Mouse (Mus musculus): ENCODE measurements around the gene Fam208a.
A peak's percentile ranks its signal among the peaks of the same experiment; 100 is the strongest.

Gene Fam208a

GRCm38 (mm10) chr14:27420816-27421215 is 7.8 kb upstream of the Fam208a start:
- no peak for DNase-seq (ENCODE audit: low spot score)

GRCm38 (mm10) chr14:27422301-27422700 is 6.3 kb upstream of the Fam208a start:
- DNase-seq (ENCODE audit: low spot score), result no peak

GRCm38 (mm10) chr14:27428973-27429711 is 508 bp downstream of the Fam208a start:
- peak; percentile 79 for DNase-seq (ENCODE audit: low spot score)

DNA sequence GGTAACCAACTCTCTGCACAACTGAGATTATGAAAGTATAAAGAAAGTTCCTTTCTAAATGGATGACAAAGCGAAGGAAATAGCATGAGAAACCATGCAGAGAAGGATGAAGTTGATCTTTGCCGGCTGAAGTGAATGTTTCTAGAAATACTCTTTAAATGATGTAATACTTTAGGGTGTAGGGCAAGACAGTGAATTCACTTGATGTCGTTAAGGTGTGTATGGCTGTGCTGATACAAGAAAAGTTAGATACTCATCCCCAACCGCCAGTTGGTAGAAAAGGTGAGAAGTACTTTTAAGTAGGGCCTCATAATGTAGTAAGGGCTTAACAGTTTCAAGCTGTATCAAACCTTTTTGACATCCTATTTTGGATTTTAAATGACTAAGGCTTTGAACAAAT is 1.6 kb downstream of the Fam208a start:
- peak; percentile 9 for DNase-seq (ENCODE audit: low spot score)

DNA sequence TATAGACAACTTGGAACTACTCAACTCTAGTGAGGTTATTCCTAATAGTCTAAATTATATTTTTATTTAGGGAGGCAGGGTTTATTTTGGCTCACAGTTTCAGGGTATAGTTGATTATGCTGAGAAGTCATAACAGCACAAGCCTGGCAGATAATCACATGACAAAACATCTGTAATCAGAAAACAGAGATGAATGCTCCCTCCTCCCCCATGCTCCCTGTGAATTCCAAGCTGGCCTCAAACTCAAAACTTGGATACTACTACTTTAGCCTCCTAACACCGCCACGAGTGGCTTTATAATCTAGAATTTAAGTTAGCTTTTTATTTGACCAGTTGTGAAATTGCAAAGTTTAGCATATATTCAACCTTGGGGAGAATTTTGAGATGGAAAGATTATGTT is 3.4 kb downstream of the Fam208a start:
- no peak for DNase-seq (ENCODE audit: low spot score)

GRCm38 (mm10) chr14:27436116-27436515 is 7.5 kb downstream of the Fam208a start:
- no peak for DNase-seq (ENCODE audit: low spot score)

- no peak for DNase-seq (ENCODE audit: low spot score)
Observed at GRCm38 (mm10) chr14:27436826-27437225, 8.2 kb downstream of the Fam208a start.

GRCm38 (mm10) chr14:27440921-27441320 is 12.3 kb downstream of the Fam208a start:
- peak; percentile 46 for DNase-seq (ENCODE audit: low spot score)

- no peak for DNase-seq (ENCODE audit: low spot score)
Observed at GRCm38 (mm10) chr14:27444851-27445281, 16.2 kb downstream of the Fam208a start.

- DNase-seq (ENCODE audit: low spot score), result no peak
Observed at GRCm38 (mm10) chr14:27446963-27447362, 18.3 kb downstream of the Fam208a start.

DNA sequence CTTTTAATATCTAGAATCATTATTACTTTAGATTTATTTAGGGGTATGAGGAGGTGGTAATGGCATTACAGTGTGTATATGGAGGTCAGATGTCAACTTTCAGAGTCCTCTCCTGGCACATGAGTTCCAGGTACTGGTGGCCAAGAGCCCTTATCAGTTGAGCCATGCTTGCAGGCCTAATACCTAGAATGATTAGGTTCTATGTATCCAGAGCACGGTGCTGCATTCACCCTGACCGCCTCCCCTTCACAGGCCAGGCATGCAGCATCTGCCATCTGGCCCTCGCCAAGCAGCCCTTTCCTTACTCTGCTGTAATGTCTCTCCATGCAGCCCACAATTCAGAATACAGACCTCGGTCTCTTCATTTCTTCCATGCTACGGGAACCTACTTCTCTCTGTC is 62.8 kb downstream of the Fam208a start:
- DNase-seq (ENCODE audit: low spot score), result no peak

GRCm38 (mm10) chr14:27493516-27493915 is 64.9 kb downstream of the Fam208a start:
- no peak for DNase-seq (ENCODE audit: low spot score)

- no peak for DNase-seq (ENCODE audit: low spot score)
Observed at GRCm38 (mm10) chr14:27501096-27501495, 72.5 kb downstream of the Fam208a start.

DNA sequence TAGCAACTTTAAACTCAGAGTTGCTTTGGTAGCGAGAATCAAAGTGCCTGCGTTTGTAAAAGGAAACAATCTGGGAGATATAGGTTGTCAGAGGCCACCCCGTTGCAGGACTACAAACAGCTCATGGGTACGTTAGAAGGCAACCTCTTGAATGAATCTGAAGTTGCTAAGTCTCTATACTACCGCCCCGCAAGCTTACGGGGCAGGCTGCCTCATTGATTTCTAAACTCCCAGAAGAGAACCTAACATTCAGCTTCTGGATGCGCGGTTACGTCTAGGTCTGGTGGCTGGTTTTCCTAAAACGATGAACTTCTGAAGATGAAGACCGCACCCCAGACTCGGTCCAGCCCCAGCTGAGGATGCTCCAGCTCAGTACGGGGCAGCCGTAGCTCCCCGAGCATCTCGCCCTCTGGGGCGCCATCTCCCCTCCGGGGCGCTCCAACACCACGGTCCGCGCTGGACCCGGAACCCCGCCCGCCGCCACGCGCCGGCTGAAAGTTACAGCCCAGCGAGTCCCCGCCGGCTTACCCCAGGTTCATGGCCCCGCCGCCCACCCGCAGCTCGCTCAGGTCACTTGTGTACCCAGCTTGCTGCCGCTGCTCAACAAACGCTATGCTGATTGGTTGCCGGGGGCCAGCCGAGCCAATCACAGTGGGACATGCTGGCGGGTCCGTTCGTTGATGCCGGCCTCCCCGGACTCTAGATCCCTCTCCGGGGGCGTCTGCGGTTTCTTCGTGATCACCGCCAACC is 79.4 kb downstream of the Fam208a start, which contains the start of gene Ccdc66:
Ccdc66 (minus strand) TSS at position 567 of the 750 bp plus-strand sequence.
- DNase-seq (ENCODE audit: low spot score), result peak; percentile 97

DNA sequence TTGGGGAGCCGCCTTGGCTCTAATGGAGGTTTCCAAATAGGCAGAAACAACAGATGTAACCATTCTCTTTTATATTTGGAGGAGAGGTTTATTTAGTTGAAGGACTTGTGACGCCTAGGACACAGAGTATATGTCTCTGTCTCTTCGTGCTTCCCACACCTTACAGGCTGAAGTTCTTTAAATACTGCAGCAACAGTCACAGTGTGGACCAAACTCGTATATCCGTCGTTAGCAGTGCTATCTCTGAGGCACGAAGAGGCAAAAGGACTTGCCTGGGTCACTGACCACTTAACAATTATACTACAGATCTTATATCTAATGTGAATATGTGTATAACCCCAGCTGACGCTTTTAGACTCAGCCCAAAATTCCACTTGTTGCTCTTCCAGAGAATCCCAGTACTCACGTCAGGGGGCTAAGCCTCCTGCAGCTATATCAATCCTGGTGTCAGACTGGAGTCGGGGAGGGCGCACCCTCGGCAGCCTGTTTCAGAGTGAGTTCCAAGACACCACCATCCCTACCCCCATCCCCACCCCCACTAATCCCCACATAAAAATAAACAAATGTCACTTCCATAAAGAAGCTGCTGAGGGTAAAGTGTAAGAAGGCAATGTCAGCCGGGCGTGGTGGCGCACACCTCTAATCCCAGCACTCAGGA is 80.1 kb downstream of the Fam208a start:
- DNase-seq (ENCODE audit: low spot score), result no peak

DNA sequence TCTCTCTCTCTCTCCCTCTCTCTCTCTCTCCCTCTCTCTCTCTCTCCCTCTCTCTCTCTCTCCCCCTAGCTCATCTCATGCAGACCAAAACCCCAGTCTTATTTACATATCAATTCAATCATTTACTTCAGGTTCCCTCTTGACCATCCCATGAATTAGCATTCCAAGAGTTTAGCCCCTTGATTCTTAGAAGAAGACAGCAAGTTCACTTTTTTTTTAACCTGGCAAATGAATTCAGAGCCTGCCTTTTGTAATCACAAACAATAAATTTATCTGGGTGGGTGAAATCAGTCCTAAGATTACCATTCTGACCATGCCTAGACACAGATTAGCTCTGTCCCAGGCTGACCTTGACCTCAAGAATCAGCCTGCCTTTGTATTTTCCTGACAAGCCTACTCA is 95.9 kb downstream of the Fam208a start:
- no peak for DNase-seq (ENCODE audit: low spot score)
